Mouse (Mus musculus): ENCODE data around the gene Slc37a1. TPM values are rescaled to one million over a fixed set of nuclear protein-coding genes. Genes with fewer than 3 reads are reported as not detected.
A peak's percentile ranks its signal among the peaks of the same experiment; 100 is the strongest.
"Not testable (repeated sequence)": the region's sequence is repeated elsewhere in the genome, so short reads cannot be mapped to it uniquely, and the experiment has no call there.

Gene Slc37a1
- polyA plus RNA-seq, 1 experiment from 2014 or later, result 10.4 TPM

GRCm38 (mm10) chr17:31270246-31270645, 16.3 kb upstream of the Slc37a1 start:
- WGBS, result 88% methylated on average over 4 of the region's 4 CpGs
- ATAC-seq, result no peak
- H3K36me3 ChIP-seq (ENCODE audit: poor library complexity, severe bottlenecking), result no peaks in the 10 kb centered on the region

DNA sequence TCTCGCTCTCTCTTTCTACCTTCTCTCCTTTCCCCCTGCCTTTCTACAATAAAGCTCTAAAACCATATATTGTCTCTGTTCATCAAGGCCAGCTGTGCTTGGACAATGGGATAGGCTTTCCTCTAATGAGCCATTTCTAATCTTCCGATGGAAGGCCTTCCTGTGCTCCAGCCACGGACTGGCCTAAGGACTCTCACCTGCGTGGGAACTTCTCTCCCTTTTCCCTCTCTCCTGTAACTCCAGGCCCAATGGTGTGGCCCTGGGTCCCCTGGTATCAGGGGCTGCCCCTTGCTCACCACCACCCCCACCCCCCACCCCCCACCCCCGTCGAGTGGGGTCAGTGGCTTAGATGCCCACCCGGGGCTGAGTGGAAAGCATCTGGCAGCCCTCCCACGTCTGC, 15.9 kb upstream of the Slc37a1 start:
- H3K36me3 ChIP-seq (ENCODE audit: poor library complexity, severe bottlenecking); H3K9me3 ChIP-seq (replicated peaks); H3K4me1 ChIP-seq; H3K9ac ChIP-seq; H3K27ac ChIP-seq; H3K27me3 ChIP-seq; H3K4me2 ChIP-seq; ATAC-seq; H3K4me3 ChIP-seq: not testable (repeated sequence)
- 86% methylated on average over 8 of the region's 8 CpGs for WGBS

More at GRCm38 (mm10) chr17:31270246-31270645, 16.3 kb upstream of the Slc37a1 start:
- Histone ChIP-seq H3K9me3 (replicated peaks) (no peaks in the 10 kb centered on the region), H3K4me2 (no peak overlapping the region), H3K4me3 (no peak overlapping the region), H3K4me1 (no peaks in the 10 kb centered on the region), H3K27me3 (no peaks in the 10 kb centered on the region), H3K9ac (no peak overlapping the region), H3K27ac (no peak overlapping the region)

DNA sequence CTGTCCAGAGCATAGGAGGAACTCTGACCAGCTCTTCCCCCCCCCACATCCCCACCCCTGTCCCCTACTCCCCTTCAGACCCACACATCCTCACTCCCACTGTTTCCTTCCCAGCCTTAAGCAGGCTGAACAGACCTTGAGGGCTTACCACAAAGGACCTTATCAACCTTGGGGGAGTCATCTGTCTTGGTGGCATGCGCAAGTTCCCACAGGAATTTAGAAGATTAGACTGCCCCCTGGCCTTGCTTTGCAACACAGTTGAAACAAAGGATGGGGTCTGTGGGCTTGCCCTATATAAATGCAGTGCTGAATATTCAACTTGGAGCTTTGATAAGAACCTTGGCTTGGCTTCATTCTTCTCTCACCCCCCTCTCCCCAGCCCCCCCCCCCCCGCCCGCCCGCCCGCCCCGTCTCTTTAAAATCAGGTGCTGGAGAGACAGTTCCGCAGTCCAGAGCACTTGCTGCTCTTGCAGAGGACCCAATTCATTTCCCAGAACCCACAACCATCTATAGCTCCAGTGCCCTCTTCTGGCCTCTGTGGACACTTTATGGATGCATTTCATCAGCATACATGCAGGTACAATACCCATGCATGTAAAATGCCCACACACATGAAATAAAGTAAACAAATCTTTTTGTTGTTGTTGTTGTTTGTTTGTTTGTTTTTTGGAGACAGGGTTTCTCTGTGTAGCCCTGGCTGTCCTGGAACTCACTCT, 15.3 kb upstream of the Slc37a1 start:
- Histone ChIP-seq H3K27ac (no peak overlapping the region), H3K4me1 (no peaks in the 10 kb centered on the region), H3K9me3 (replicated peaks) (no peaks in the 10 kb centered on the region), H3K4me2 (no peak overlapping the region), H3K9ac (no peak overlapping the region), H3K36me3 (ENCODE audit: poor library complexity, severe bottlenecking) (no peaks in the 10 kb centered on the region), H3K27me3 (no peaks in the 10 kb centered on the region; the same call in 1 of the 2 replicates), H3K4me3 (no peak overlapping the region)
- ATAC-seq, result no peak
- 62% methylated on average over 7 of the region's 7 CpGs for WGBS

DNA sequence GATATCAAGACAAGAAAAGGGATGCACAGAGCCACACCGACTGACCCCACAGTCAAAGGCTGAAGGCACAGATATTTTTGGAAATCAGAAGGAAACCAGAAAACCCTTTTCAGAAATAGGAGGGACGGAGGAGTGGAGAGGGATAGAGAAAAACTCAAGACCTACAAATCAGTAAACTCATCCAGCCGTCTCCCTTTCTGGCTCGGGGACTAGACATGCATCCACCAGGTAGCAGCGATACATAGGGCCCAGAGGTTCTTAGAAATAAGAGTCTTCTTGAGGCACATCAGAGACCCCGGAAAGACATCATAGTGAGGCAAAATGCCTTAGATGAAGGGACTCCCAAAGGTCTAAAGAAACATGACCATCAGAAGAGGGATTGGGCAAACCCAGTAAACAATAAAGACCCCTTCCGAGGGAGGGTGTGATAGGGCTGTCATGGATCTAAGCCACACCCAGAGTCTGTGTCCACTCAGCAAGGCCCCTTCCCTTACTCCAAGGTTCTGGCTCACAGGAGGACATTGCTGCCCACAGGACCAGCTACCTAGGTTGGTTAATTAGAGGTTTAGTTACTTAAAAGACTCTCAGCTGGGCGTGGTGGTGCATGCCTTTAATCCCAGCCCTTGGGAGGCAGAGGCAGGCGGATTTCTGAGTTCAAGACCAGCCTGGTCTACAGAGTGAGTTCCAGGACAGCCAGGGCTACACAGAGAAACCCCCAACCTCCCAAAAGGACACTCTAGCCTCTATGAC, 14.0 kb upstream of the Slc37a1 start:
- Histone ChIP-seq H3K27me3 (no peaks in the 10 kb centered on the region; the same call in 1 of the 2 replicates), H3K4me1 (peaks cover 12% of the 10 kb centered on the region), H3K4me2 (no peak overlapping the region), H3K9me3 (replicated peaks) (no peaks in the 10 kb centered on the region), H3K27ac (no peak overlapping the region), H3K36me3 (ENCODE audit: poor library complexity, severe bottlenecking) (no peaks in the 10 kb centered on the region), H3K4me3 (no peak overlapping the region), H3K9ac (no peak overlapping the region)
- no peak for ATAC-seq
- 95% methylated on average over 9 of the region's 9 CpGs for WGBS

DNA sequence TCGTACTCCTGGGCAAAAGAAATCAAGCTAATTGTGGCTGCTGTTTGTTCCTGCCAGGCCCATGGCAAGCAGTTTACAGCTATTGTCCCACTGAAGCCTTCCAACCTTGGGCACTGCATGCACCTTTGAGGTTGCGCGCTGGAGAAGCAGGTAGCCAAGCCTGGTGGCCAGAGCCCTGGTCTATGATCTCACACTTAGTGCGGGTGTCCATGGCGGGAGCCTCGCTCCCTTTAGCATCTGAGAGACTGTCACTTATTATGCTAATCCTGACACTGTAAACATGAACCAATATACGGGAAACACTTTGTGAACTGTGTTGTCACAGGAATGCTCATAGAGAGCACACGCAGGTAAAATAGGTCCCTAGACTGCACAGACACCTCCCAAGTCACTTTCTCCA, 13.0 kb upstream of the Slc37a1 start:
- H3K27ac ChIP-seq, result no peak overlapping the region
- H3K27me3 ChIP-seq, result no peaks in the 10 kb centered on the region; the same call in 1 of the 2 replicates
- no peaks in the 10 kb centered on the region for H3K36me3 ChIP-seq (ENCODE audit: poor library complexity, severe bottlenecking)
- no peaks in the 10 kb centered on the region for H3K9me3 ChIP-seq (replicated peaks)
- no peak overlapping the region for H3K4me2 ChIP-seq
- no peak for ATAC-seq
- H3K9ac ChIP-seq, result no peak overlapping the region
- H3K4me3 ChIP-seq, result no peak overlapping the region
- 87% methylated on average over 8 of the region's 8 CpGs for WGBS
- peaks cover 16% of the 10 kb centered on the region for H3K4me1 ChIP-seq

GRCm38 (mm10) chr17:31275181-31275580, 11.4 kb upstream of the Slc37a1 start:
- no peaks in the 10 kb centered on the region for H3K36me3 ChIP-seq (ENCODE audit: poor library complexity, severe bottlenecking)
- H3K27me3 ChIP-seq, result no peaks in the 10 kb centered on the region; the same call in 1 of the 2 replicates
- no peak overlapping the region for H3K4me3 ChIP-seq
- WGBS, result 77% methylated on average over 6 of the region's 6 CpGs
- H3K9ac ChIP-seq, result no peak overlapping the region
- no peak for ATAC-seq
- no peak overlapping the region for H3K4me2 ChIP-seq
- H3K27ac ChIP-seq, result no peak overlapping the region
- peaks cover 16% of the 10 kb centered on the region for H3K4me1 ChIP-seq
- no peaks in the 10 kb centered on the region for H3K9me3 ChIP-seq (replicated peaks)

DNA sequence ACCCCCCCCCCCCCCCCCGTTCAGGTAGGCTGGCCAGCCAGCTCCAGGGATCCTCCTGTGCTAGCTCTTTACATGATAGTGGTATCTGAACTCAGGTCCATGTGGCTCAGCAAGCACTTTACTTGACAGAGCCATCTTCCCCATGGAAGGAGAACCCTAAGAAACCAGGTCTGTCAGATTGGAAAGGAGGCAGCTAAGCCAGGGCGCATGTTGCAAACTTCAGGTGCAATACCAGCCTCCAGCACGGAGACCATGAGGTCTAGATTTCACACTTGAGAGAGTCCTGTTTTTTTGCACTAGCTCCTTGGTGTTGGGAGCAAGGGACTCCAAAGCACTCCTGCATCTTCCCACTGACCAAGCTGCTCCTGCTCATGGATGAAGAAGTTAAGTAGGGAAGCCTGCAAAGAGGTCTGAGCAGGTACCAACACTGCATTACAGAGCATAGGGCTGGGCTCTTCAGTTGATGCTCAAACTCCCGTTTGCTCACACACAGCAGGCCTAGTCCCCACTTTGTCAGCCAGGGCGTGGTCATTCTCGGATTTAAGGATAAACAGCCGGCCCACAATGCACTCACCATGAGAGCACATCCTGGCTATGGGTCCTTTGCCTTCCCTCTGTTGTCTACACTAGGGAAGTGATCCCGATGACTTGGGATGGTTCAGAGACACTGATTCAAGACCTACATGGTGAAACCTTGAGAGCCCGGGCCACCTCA, 10.2 kb upstream of the Slc37a1 start:
- Histone ChIP-seq H3K27ac (no peak overlapping the region), H3K27me3 (no peaks in the 10 kb centered on the region; the same call in 1 of the 2 replicates), H3K4me3 (peak overlapping the region; percentile 49), H3K9me3 (replicated peaks) (no peaks in the 10 kb centered on the region), H3K4me1 (peaks cover 16% of the 10 kb centered on the region), H3K9ac (peak overlapping the region; percentile 65), H3K4me2 (peak overlapping the region; percentile 90), H3K36me3 (ENCODE audit: poor library complexity, severe bottlenecking) (no peaks in the 10 kb centered on the region)
- WGBS, result 28% methylated on average over 9 of the region's 9 CpGs
- ATAC-seq, result no peak; the same call in 1 of the 2 replicates

DNA sequence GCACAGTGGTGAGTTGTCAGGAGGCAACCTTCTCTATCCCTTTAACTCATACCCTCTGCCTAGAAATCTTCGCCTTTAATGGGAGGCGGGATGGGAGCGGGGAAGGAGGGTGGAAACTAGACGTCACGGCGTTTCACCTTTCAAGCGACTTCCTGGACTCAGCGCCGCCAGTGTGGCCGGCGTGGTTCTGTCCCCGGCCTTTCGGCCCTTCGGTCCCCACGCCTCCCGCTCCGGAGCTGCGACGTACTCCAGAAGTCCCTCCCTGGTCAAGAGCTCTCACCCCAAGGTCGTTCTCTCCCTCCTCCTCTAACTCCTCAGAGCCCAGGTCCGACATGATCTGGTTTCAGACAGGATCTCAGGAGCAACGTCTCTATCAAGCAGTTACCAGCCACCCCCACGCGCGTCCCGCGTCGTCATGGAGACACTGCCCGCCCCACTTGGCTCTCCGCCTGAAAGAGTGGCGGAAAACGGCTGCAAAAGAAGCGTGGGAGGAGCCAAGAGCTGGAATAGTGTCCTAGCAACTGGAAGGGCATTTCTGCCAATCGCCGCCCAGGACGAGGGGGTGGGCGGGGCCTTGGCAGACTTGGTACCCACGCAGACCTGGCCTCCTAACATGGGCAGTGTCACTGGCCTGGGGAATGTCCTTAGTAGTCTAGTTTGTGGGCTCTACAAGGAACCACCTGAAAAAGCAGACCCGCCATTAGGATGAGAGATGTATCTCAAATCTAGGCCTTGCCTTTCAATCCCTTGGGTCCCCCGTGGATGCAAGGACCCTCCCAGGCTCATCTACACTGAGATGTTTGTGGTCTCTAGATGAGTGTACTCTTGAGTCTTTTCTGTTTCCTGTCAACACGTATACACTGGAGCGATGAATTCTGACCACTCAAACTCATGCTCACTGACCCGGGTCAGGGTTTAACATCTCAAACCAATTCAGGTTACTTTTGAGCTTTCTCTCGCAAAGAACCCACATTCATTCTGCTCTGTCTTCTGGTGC, 9.4 kb upstream of the Slc37a1 start, which contains the start of gene Rsph1:
TSS of gene Rsph1 (minus strand) at position 462 of the 997 bp plus-strand sequence.
- H3K4me3 ChIP-seq, result peak within 1 kb of the TSS; percentile 49
- H3K27ac ChIP-seq, result peak within 1 kb of the TSS; percentile 31; the same call in 1 of the 2 replicates
- ATAC-seq, result peak; percentile 92
- H3K36me3 ChIP-seq (ENCODE audit: poor library complexity, severe bottlenecking), result no peaks in the 10 kb centered on the region
- H3K9ac ChIP-seq, result peak within 1 kb of the TSS; percentile 65
- H3K27me3 ChIP-seq, result no peaks in the 10 kb centered on the region; the same call in 1 of the 2 replicates
- H3K4me1 ChIP-seq, result peaks cover 16% of the 10 kb centered on the region
- WGBS, result 9% methylated on average over 44 of the region's 44 CpGs
- peak within 1 kb of the TSS; percentile 90 for H3K4me2 ChIP-seq
- H3K9me3 ChIP-seq (replicated peaks), result no peaks in the 10 kb centered on the region

GRCm38 (mm10) chr17:31277931-31278330, 8.7 kb upstream of the Slc37a1 start:
- 78% methylated on average over 4 of the region's 4 CpGs for WGBS
- Histone ChIP-seq H3K4me1 (peaks cover 23% of the 10 kb centered on the region), H3K27me3 (no peaks in the 10 kb centered on the region; the same call in 1 of the 2 replicates), H3K27ac (no peak overlapping the region; the same call in 1 of the 2 replicates), H3K4me3 (no peak overlapping the region), H3K9me3 (replicated peaks) (no peaks in the 10 kb centered on the region), H3K9ac (no peak overlapping the region), H3K36me3 (ENCODE audit: poor library complexity, severe bottlenecking) (no peaks in the 10 kb centered on the region), H3K4me2 (no peak overlapping the region)
- no peak for ATAC-seq

- no peak overlapping the region for H3K9ac ChIP-seq
- ATAC-seq, result no peak
- no peaks in the 10 kb centered on the region for H3K36me3 ChIP-seq (ENCODE audit: poor library complexity, severe bottlenecking)
- H3K27me3 ChIP-seq, result no peaks in the 10 kb centered on the region; the same call in 1 of the 2 replicates
- H3K4me2 ChIP-seq, result no peak overlapping the region
- no peak overlapping the region for H3K4me3 ChIP-seq
- no peaks in the 10 kb centered on the region for H3K9me3 ChIP-seq (replicated peaks)
- 91% methylated on average over 9 of the region's 9 CpGs for WGBS
- H3K4me1 ChIP-seq, result peaks cover 23% of the 10 kb centered on the region
- no peak overlapping the region for H3K27ac ChIP-seq
These were observed 7.1 kb upstream of the Slc37a1 start for GRCm38 (mm10) chr17:31279541-31279940.

GRCm38 (mm10) chr17:31280269-31280668, 6.3 kb upstream of the Slc37a1 start:
- no peak for ATAC-seq
- Histone ChIP-seq H3K9me3 (replicated peaks) (no peaks in the 10 kb centered on the region), H3K4me2 (no peak overlapping the region), H3K4me1 (peaks cover 23% of the 10 kb centered on the region), H3K27me3 (no peaks in the 10 kb centered on the region; the same call in 1 of the 2 replicates), H3K4me3 (no peak overlapping the region), H3K36me3 (ENCODE audit: poor library complexity, severe bottlenecking) (no peaks in the 10 kb centered on the region), H3K9ac (no peak overlapping the region), H3K27ac (no peak overlapping the region)
- 81% methylated on average over 6 of the region's 6 CpGs for WGBS

Measured in forebrain, embryonic 13.5 days (tissue).